Mouse (Mus musculus): ENCODE measurements around the gene Tmem160. TPM values are rescaled to one million over a fixed set of nuclear protein-coding genes. Genes with fewer than 3 reads are reported as not detected.

The Tmem160 gene
- polyA plus RNA-seq, 1 experiment from 2014 or later = 66.7 TPM

DNA sequence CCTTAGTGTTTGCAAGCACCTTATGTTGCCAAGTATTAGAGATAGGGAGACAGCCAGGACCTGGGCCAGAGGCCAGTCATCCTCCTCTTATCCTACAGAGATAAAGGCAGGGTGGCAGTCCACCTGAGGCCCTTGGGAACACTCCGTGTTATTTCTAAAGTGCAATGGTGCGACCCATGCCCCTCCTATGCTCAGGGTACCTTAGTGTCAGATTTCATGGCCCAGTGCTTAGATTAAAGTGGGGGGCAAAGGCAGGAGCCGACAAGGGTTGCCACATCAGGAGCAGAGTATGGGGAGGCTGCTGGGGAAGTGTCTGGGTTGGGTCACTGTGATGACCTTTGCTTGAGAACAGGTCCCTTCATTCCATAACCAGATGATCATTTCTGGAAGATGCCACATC, 43.7 kb downstream of the Tmem160 start:
- 95% methylated on average over 3 of the region's 3 CpGs for WGBS

DNA sequence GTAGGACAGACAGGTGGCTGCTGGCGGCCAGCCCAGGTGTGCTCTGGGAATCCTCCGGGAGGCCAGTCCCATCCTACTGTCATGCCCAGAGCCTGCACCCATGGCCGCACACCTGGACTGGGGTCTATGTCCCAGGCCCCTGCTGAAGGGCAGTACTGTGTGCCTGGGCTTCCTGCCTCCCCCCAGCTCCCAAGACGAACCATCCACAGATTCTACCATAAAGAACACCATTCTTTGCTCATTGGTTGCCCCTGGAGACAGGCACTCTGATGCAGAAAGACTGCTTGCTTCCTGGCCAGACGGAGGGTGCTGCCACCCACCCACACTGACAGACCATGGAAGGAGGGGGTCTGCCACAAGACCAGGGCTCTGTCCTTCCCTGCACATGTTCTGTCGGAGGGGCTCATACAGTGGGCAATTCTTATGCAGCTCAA, 47.1 kb downstream of the Tmem160 start:
- H3K27ac ChIP-seq (ENCODE audit: low read length) = no peak overlapping the region

More for the DNA sequence above, 43.7 kb downstream of the Tmem160 start:
- H3K4me2 ChIP-seq (ENCODE audit: low read length) = no peak overlapping the region
- no peaks in the 10 kb centered on the region for H3K9me3 ChIP-seq (ENCODE audit: control insufficient read depth, low read length)
- no peak overlapping the region for H3K4me3 ChIP-seq (replicated peaks; ENCODE audit: low read length)
- H3K27me3 ChIP-seq (replicated peaks; ENCODE audit: control insufficient read depth, insufficient read depth, low read length) = no peaks in the 10 kb centered on the region
- peaks cover 23% of the 10 kb centered on the region for H3K36me3 ChIP-seq (ENCODE audit: control insufficient read depth, insufficient read depth)
- no peaks in the 10 kb centered on the region for H3K4me1 ChIP-seq (replicated peaks; ENCODE audit: control insufficient read depth, insufficient read depth, low read length)
- no peak overlapping the region for H3K9ac ChIP-seq (replicated peaks; ENCODE audit: low read depth, low read length)
- ATAC-seq = no peak
- H3K27ac ChIP-seq (ENCODE audit: low read length) = no peak overlapping the region

DNA sequence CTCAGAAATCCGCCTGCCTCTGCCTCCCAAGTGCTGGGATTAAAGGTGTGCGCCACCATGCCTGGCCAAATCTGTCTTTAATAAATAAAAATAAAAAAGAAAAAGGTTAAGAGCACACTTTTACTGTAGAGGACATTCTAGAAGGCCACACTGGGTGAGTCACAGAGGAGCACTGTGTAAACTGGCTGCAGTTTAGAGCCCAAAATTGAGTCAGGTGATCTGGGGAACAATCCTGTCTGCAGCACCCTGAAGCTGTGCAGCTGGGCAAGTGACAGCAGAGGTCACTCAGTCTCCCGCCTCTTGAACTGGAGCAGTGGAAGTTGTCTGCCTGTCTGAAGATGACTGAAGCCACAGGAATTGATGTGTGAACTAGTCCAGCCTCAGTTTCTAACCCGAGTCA, 49.0 kb downstream of the Tmem160 start:
- no peaks in the 10 kb centered on the region for H3K4me1 ChIP-seq (replicated peaks; ENCODE audit: control insufficient read depth, insufficient read depth, low read length)
- H3K4me3 ChIP-seq (replicated peaks; ENCODE audit: low read length) = no peak overlapping the region
- H3K9ac ChIP-seq (replicated peaks; ENCODE audit: low read depth, low read length) = no peak overlapping the region
- H3K36me3 ChIP-seq (ENCODE audit: control insufficient read depth, insufficient read depth) = peaks cover 25% of the 10 kb centered on the region
- 95% methylated on average over 4 of the region's 4 CpGs for WGBS
- no peak for ATAC-seq
- H3K27ac ChIP-seq (ENCODE audit: low read length) = no peak overlapping the region
- H3K4me2 ChIP-seq (ENCODE audit: low read length) = no peak overlapping the region
- no peaks in the 10 kb centered on the region for H3K9me3 ChIP-seq (ENCODE audit: control insufficient read depth, low read length)
- no peaks in the 10 kb centered on the region for H3K27me3 ChIP-seq (replicated peaks; ENCODE audit: control insufficient read depth, insufficient read depth, low read length)

More for the DNA sequence above, 47.1 kb downstream of the Tmem160 start:
- Histone ChIP-seq H3K9me3 (ENCODE audit: control insufficient read depth, low read length) (no peaks in the 10 kb centered on the region), H3K4me1 (replicated peaks; ENCODE audit: control insufficient read depth, insufficient read depth, low read length) (no peaks in the 10 kb centered on the region), H3K9ac (replicated peaks; ENCODE audit: low read depth, low read length) (no peak overlapping the region), H3K4me2 (ENCODE audit: low read length) (no peak overlapping the region), H3K27me3 (replicated peaks; ENCODE audit: control insufficient read depth, insufficient read depth, low read length) (no peaks in the 10 kb centered on the region), H3K4me3 (replicated peaks; ENCODE audit: low read length) (no peak overlapping the region), H3K36me3 (ENCODE audit: control insufficient read depth, insufficient read depth) (peaks cover 28% of the 10 kb centered on the region)
- WGBS = 75% methylated on average over 6 of the region's 6 CpGs
- ATAC-seq = no peak

DNA sequence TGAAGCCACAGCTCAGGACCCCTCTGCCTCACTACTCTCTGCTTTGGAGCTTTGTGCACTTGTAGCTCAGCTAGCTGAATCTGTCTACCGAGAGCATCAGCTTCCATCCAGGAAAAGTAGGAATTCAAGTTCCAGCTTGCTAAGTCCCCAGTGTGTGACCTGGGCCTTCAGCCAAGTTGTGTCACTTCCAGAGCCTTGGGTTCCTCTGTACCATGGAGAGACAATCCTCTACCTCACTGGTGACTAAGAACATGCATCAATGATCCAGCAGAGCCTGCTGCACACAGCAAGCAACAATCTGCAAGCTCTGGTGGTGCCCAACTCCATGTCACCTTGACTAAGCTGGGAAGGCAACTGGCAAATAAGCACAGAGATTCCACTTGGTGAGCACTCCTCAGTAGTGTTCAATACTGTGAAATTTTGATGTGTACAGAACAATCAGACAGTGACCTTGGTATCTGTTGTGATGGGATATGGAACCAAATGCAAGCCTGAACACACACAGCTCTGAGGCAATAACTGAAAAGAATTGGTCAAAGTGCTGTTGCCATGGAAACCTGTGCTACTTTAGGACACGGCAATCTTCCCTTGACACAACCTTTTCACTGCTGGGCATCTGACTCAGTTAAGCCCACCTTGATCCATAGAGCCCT, 52.1 kb downstream of the Tmem160 start:
- no peak overlapping the region for H3K4me3 ChIP-seq (replicated peaks; ENCODE audit: low read length)
- H3K9me3 ChIP-seq (ENCODE audit: control insufficient read depth, low read length) = no peaks in the 10 kb centered on the region
- H3K27ac ChIP-seq (ENCODE audit: low read length) = no peak overlapping the region
- no peak overlapping the region for H3K9ac ChIP-seq (replicated peaks; ENCODE audit: low read depth, low read length)
- 63% methylated on average over 2 of the region's 2 CpGs for WGBS
- no peak for ATAC-seq
- H3K36me3 ChIP-seq (ENCODE audit: control insufficient read depth, insufficient read depth) = peaks cover 12% of the 10 kb centered on the region
- no peak overlapping the region for H3K4me2 ChIP-seq (ENCODE audit: low read length)
- no peaks in the 10 kb centered on the region for H3K4me1 ChIP-seq (replicated peaks; ENCODE audit: control insufficient read depth, insufficient read depth, low read length)
- no peaks in the 10 kb centered on the region for H3K27me3 ChIP-seq (replicated peaks; ENCODE audit: control insufficient read depth, insufficient read depth, low read length)

Other genes starting within 250 kb of the Tmem160 start
- gene Dhx34, start 230.7 kb upstream of the Tmem160 start, polyA plus RNA-seq (2015; fragmentation: Nextera tagmentation; extraction: Ambion mirVana) = 13.9 and 15.5 TPM in 2 replicates
- 0.16 TPM in 1 of 2 replicates, not detected in the other for gene C5ar2, start 208.6 kb upstream of the Tmem160 start, polyA plus RNA-seq (2015; fragmentation: Nextera tagmentation; extraction: Ambion mirVana)
- gene C5ar1, start 193.2 kb upstream of the Tmem160 start, polyA plus RNA-seq (2015; fragmentation: Nextera tagmentation; extraction: Ambion mirVana) = 1.2 and 2.0 TPM in 2 replicates
- gene Inafm1, start 179.2 kb upstream of the Tmem160 start, polyA plus RNA-seq (2015; fragmentation: Nextera tagmentation; extraction: Ambion mirVana) = 23.3 and 27.2 TPM in 2 replicates
- gene Ccdc9, start 166.0 kb upstream of the Tmem160 start, polyA plus RNA-seq (2015; fragmentation: Nextera tagmentation; extraction: Ambion mirVana) = 25.0 and 29.4 TPM in 2 replicates
- 17.6 and 18.9 TPM in 2 replicates for gene Bbc3, start 144.4 kb upstream of the Tmem160 start, polyA plus RNA-seq (2015; fragmentation: Nextera tagmentation; extraction: Ambion mirVana)
- gene Sae1, start 65.0 kb upstream of the Tmem160 start, polyA plus RNA-seq (2015; fragmentation: Nextera tagmentation; extraction: Ambion mirVana) = 297 and 304 TPM in 2 replicates
- gene Zc3h4, start 51.9 kb upstream of the Tmem160 start, polyA plus RNA-seq (2015; fragmentation: Nextera tagmentation; extraction: Ambion mirVana) = 18.6 and 19.3 TPM in 2 replicates
- 7.6 and 8.2 TPM in 2 replicates for gene Npas1, start 24.9 kb downstream of the Tmem160 start, polyA plus RNA-seq (2015; fragmentation: Nextera tagmentation; extraction: Ambion mirVana)
- gene Arhgap35, start 162.2 kb downstream of the Tmem160 start, polyA plus RNA-seq (2015; fragmentation: Nextera tagmentation; extraction: Ambion mirVana) = 41.2 and 41.5 TPM in 2 replicates
- not detected in 2 replicates for gene Ceacam15, start 222.9 kb downstream of the Tmem160 start, polyA plus RNA-seq (2015; fragmentation: Nextera tagmentation; extraction: Ambion mirVana)

All from forebrain, embryonic 16.5 days (tissue).